Mouse (Mus musculus): ENCODE measurements around the gene Mtmr14. TPM values are rescaled to one million over a fixed set of nuclear protein-coding genes. Genes with fewer than 3 reads are reported as not detected.

Mtmr14 gene
- polyA plus RNA-seq, 1 experiment from 2014 or later = 43.8 TPM

DNA sequence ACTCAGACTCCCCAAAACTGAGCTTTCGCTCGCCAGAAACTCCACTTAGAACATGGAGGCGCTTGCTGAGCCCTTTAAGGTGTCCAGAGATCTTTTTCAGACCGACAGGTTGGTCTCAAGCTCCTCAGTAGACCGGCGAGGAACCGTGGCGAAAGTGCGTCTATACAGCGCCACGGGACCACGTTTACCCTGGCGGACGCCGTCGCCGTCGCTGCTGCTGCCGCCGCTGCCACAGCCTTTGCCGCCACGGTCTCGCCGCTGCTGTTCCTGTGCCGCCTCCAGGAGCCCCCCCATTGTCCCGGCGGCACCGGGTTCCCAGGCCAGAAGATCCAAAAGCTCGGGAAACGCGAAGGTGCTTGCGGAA lies 69.3 kb downstream of the Mtmr14 start, which contains the start of gene Brpf1:
Gene Brpf1 (plus strand): TSS at position 152 of the 364 bp plus-strand sequence.
- Histone ChIP-seq H3K9ac (peak within 1 kb of the TSS; percentile 99), H3K27ac (peak within 1 kb of the TSS; percentile 96), H3K27me3 (no peaks in the 10 kb centered on the region), H3K4me2 (peak within 1 kb of the TSS; percentile 91), H3K36me3 (peaks cover 13% of the 10 kb centered on the region), H3K4me1 (peaks cover 19% of the 10 kb centered on the region), H3K4me3 (peak within 1 kb of the TSS; percentile 94), H3K9me3 (no peaks in the 10 kb centered on the region)
- ATAC-seq (ENCODE audit: borderline replicate concordance, extremely low read depth, low FRiP score, low TSS enrichment) = peak; percentile 27; the same call in 1 of the 2 replicates
- WGBS = under 1% methylated on average over 32 of the region's 32 CpGs

DNA sequence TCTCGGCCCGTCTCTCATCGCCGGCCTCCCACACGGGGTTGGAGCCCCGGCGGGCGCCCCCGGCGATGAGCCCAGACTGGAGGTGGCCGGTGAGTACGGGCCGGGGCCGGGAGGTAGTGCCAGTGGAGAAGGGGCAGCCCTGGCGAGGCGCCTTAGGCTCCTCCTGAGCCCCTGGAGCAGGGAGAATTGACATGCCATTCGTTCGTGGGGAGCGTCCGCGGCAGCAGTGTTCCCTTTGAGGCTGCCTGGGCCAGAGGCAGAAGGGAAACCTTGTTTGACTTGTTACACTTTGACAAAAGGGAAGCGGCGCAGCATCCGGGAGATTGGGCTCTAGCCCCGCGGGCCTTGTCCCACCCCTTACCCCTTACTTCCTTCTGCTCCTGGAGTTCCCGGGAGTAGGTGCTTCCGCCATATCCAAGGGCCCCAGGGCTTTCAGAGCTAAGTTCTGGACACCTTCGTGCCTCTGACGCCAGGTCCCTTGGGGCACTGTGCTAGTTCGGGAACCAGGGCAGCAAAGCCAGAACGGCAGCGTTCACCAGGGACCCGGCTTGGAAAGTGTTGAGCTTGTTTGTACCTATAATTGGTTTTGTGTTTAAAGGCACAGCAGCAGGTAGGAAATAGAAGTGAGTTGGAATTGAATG lies 70.0 kb downstream of the Mtmr14 start:
- under 1% methylated on average over 33 of the region's 34 CpGs for WGBS
- H3K9ac ChIP-seq = peak overlapping the region; percentile 99
- H3K4me3 ChIP-seq = peak overlapping the region; percentile 94
- peaks cover 18% of the 10 kb centered on the region for H3K36me3 ChIP-seq
- H3K4me2 ChIP-seq = peak overlapping the region; percentile 91
- no peaks in the 10 kb centered on the region for H3K9me3 ChIP-seq
- H3K27ac ChIP-seq = peak overlapping the region; percentile 96
- H3K27me3 ChIP-seq = no peaks in the 10 kb centered on the region
- no peak for ATAC-seq (ENCODE audit: borderline replicate concordance, extremely low read depth, low FRiP score, low TSS enrichment)
- H3K4me1 ChIP-seq = peaks cover 19% of the 10 kb centered on the region

DNA sequence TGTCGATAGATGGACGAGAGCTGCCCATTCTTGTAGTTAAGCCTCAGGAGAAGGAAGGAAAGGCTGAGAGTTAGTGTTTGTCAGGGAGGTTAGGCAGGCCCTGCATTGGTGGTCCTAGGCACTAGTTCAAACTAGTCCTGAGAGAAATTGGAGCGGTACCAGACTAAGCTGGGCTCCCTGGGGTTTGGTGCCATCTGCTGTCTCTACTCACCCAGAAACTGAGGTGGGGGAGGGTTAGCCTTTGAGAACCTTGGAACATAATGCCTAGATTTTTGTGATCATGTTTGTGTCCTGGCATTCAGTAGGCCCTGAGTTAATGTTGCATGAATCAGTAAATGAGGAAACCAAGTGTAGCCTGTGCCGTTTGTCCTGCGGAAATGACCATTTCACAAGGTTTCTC lies 70.5 kb downstream of the Mtmr14 start:
- ATAC-seq (ENCODE audit: borderline replicate concordance, extremely low read depth, low FRiP score, low TSS enrichment) = no peak
- WGBS = 30% methylated on average over 5 of the region's 5 CpGs
- peak overlapping the region; percentile 96 for H3K27ac ChIP-seq
- peak overlapping the region; percentile 91 for H3K4me2 ChIP-seq
- H3K9me3 ChIP-seq = no peaks in the 10 kb centered on the region
- peak overlapping the region; percentile 99 for H3K9ac ChIP-seq
- peaks cover 19% of the 10 kb centered on the region for H3K4me1 ChIP-seq
- H3K27me3 ChIP-seq = no peaks in the 10 kb centered on the region
- peak overlapping the region; percentile 94 for H3K4me3 ChIP-seq
- H3K36me3 ChIP-seq = peaks cover 19% of the 10 kb centered on the region

DNA sequence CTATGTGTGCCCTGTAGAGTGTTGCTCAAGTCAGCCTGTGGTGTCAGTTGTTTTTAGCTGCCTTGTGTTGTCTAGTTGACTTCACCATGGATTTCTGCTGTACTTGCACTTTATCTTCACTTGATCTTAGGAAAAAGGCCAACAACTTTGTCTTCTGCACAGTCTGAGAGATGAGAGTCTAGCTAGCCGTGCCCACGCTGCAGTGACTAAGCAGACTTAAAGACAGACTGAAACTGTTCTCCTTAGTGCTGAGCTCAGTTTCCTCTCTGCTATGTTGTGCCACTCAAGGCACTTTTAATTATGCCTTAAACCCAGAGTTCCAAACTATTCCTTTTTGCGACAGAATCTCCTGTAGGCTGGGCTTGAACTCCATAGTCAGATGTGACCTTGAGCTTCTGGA lies 78.3 kb downstream of the Mtmr14 start:
- Histone ChIP-seq H3K36me3 (peaks cover 88% of the 10 kb centered on the region), H3K4me1 (no peaks in the 10 kb centered on the region), H3K9ac (no peak overlapping the region), H3K9me3 (no peaks in the 10 kb centered on the region), H3K27me3 (no peaks in the 10 kb centered on the region), H3K4me2 (no peak overlapping the region), H3K27ac (no peak overlapping the region), H3K4me3 (no peak overlapping the region)
- ATAC-seq (ENCODE audit: borderline replicate concordance, extremely low read depth, low FRiP score, low TSS enrichment) = no peak
- 95% methylated on average over 3 of the region's 3 CpGs for WGBS

DNA sequence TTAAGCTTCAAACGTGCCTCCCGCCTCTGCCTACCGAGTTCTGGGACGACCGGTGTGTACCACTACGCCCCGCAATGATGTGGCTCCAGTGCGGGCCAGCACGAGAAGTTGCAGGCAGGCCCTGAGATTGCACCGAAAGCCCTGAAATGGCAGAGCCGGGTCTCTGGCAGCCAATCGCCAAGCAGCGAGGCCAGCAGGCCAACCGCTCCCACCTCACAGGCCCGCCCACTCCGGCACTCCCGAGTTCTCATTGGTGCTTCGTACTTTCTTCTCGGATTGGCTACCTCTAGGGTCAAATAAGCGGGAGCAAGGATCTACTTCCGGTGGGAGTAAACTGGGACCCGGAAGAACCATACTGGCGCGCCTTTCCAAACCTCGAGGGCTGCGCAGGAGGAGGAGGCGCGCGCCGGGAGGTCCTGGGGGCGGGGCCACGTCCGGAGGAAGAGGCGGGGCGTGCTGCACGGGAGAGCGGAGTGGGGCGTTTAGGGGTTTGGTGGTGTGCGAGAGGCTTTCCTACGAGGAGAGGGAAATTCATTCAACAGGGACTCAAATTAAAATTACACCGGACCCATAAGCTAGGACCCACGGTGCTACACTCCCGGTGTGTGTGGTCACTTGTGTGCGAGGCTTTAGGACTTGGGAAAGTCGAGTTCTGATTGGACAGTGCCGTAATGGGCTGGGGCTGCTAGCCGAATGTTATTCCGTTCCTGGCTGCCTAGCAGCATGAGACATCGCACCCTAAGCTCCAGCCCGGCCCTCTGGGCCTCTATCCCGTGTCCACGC lies 89.1 kb downstream of the Mtmr14 start, which contains the start of gene Ogg1:
Gene Ogg1 (plus strand): TSS at position 440 of the 783 bp plus-strand sequence.
- Histone ChIP-seq H3K9ac (peak within 1 kb of the TSS; percentile 72), H3K9me3 (no peaks in the 10 kb centered on the region), H3K27ac (peak within 1 kb of the TSS; percentile 88), H3K27me3 (no peaks in the 10 kb centered on the region), H3K36me3 (peaks cover 45% of the 10 kb centered on the region), H3K4me1 (peaks cover 10% of the 10 kb centered on the region; the same call in 1 of the 2 replicates), H3K4me2 (peak within 1 kb of the TSS; percentile 80), H3K4me3 (peak within 1 kb of the TSS; percentile 56)
- WGBS = under 1% methylated on average over 52 of the region's 52 CpGs
- peak; percentile 99 for ATAC-seq (ENCODE audit: borderline replicate concordance, extremely low read depth, low FRiP score, low TSS enrichment)

DNA sequence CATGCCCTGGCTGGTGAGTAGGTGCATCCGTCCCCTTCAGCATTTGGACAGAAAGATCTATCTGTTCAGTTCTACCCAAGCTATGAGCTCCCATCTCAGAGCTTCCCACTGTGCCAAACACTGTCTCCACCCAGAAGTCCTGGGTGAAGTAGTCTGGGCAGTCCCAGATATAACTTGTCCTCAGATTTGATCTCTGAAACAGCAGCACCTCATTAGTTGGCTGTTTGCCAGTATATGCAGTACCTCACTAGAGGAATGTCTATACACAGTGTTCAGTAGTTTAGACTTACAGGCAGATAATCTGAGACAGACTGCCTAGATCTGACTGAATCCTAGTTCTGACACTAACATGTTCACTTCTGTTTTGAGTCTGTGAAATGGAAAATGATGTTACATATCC lies 91.8 kb downstream of the Mtmr14 start:
- H3K4me2 ChIP-seq = no peak overlapping the region
- no peak overlapping the region for H3K9ac ChIP-seq
- no peak overlapping the region for H3K27ac ChIP-seq
- H3K4me3 ChIP-seq = no peak overlapping the region
- H3K9me3 ChIP-seq = no peaks in the 10 kb centered on the region
- peaks cover 27% of the 10 kb centered on the region for H3K36me3 ChIP-seq
- H3K4me1 ChIP-seq = peaks cover 19% of the 10 kb centered on the region
- no peaks in the 10 kb centered on the region for H3K27me3 ChIP-seq
- WGBS = 85% methylated on average over 1 of the region's 1 CpGs
- no peak for ATAC-seq (ENCODE audit: borderline replicate concordance, extremely low read depth, low FRiP score, low TSS enrichment)

DNA sequence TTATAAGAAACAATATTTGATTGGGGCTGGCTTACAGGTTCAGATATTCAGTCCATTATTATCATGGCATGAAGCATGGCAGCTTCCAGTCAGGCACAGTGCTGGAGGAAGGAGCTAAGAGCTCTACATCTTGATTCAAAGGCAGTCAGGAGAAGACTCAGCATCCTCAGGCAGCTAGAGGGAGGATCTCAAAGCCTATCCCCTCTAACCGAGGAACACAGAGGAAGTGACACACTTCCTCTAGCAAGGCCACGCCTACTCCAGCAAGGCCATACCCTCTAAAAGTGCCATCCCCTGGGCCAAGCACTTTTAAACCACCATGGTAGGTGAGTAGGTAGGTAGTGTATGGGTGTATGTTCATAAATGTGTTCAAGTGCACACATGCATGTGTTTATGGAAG lies 92.9 kb downstream of the Mtmr14 start:
- Histone ChIP-seq H3K4me3 (no peak overlapping the region), H3K9ac (no peak overlapping the region), H3K9me3 (no peaks in the 10 kb centered on the region), H3K27ac (no peak overlapping the region), H3K36me3 (peaks cover 28% of the 10 kb centered on the region), H3K4me1 (peaks cover 15% of the 10 kb centered on the region), H3K4me2 (no peak overlapping the region), H3K27me3 (no peaks in the 10 kb centered on the region)
- no peak for ATAC-seq (ENCODE audit: borderline replicate concordance, extremely low read depth, low FRiP score, low TSS enrichment)
- WGBS = 47% methylated on average over 2 of the region's 2 CpGs

Other genes starting within 250 kb of the Mtmr14 start
- 43.0 and 50.8 TPM in 2 replicates for gene Thumpd3, start 191.6 kb upstream of the Mtmr14 start, polyA plus RNA-seq (2015; fragmentation: Nextera tagmentation; extraction: Ambion mirVana)
- 69.5 and 77.2 TPM in 2 replicates for gene Setd5, start 160.5 kb upstream of the Mtmr14 start, polyA plus RNA-seq (2015; fragmentation: Nextera tagmentation; extraction: Ambion mirVana)
- gene Lhfpl4, start 42.5 kb upstream of the Mtmr14 start, polyA plus RNA-seq (2015; fragmentation: Nextera tagmentation; extraction: Ambion mirVana) = 0.87 and 1.1 TPM in 2 replicates
- 0.05 TPM in 1 of 2 replicates, not detected in the other for gene Cpne9, start 44.5 kb downstream of the Mtmr14 start, polyA plus RNA-seq (2015; fragmentation: Nextera tagmentation; extraction: Ambion mirVana)
- 17.0 and 18.3 TPM in 2 replicates for gene Brpf1, start 69.3 kb downstream of the Mtmr14 start, polyA plus RNA-seq (2015; fragmentation: Nextera tagmentation; extraction: Ambion mirVana)
- 16.5 and 17.7 TPM in 2 replicates for gene Ogg1, start 89.1 kb downstream of the Mtmr14 start, polyA plus RNA-seq (2015; fragmentation: Nextera tagmentation; extraction: Ambion mirVana)
- 110 and 115 TPM in 2 replicates for gene Camk1, start 106.1 kb downstream of the Mtmr14 start, polyA plus RNA-seq (2015; fragmentation: Nextera tagmentation; extraction: Ambion mirVana)
- gene Tada3, start 140.0 kb downstream of the Mtmr14 start, polyA plus RNA-seq (2015; fragmentation: Nextera tagmentation; extraction: Ambion mirVana) = 53.1 and 54.6 TPM in 2 replicates
- gene Arpc4, start 140.3 kb downstream of the Mtmr14 start, polyA plus RNA-seq (2015; fragmentation: Nextera tagmentation; extraction: Ambion mirVana) = 399 and 412 TPM in 2 replicates
- 3.0 and 3.9 TPM in 2 replicates for gene Ttll3, start 151.4 kb downstream of the Mtmr14 start, polyA plus RNA-seq (2015; fragmentation: Nextera tagmentation; extraction: Ambion mirVana)
- 19.1 and 20.9 TPM in 2 replicates for gene Rpusd3, start 181.5 kb downstream of the Mtmr14 start, polyA plus RNA-seq (2015; fragmentation: Nextera tagmentation; extraction: Ambion mirVana)
- gene Cidec, start 197.9 kb downstream of the Mtmr14 start, polyA plus RNA-seq (2015; fragmentation: Nextera tagmentation; extraction: Ambion mirVana) = not detected in 2 replicates
- 77.1 and 82.8 TPM in 2 replicates for gene Jagn1, start 204.7 kb downstream of the Mtmr14 start, polyA plus RNA-seq (2015; fragmentation: Nextera tagmentation; extraction: Ambion mirVana)
- gene Il17re, start 220.6 kb downstream of the Mtmr14 start, polyA plus RNA-seq (2015; fragmentation: Nextera tagmentation; extraction: Ambion mirVana) = 19.5 and 23.5 TPM in 2 replicates
- 19.1 and 20.2 TPM in 2 replicates for gene Il17rc, start 233.6 kb downstream of the Mtmr14 start, polyA plus RNA-seq (2015; fragmentation: Nextera tagmentation; extraction: Ambion mirVana)
- 33.1 and 36.3 TPM in 2 replicates for gene Creld1, start 245.5 kb downstream of the Mtmr14 start, polyA plus RNA-seq (2015; fragmentation: Nextera tagmentation; extraction: Ambion mirVana)